15 mouse cellular contexts compared by ENCODE assay signal in the genomic region with DNA sequence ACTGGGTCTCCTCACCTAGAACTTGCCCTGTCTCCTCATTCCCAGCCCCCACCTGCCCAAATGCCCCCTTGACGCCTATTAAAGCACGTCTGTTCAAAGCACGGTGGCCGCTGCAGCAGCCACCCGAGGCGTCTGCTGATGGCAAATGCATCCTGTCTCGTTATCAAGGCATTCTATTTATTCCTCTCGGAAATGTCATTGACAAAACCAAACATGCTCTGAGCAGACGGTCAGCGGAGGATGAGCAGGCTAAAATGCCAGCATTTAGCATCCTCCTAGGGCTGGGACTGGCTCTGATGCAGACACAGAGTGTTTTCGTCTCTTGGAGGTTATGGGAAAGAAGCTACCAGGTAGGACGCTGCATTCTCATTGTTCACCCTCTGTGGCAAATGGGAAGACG. TPM values are rescaled to one million over a fixed set of nuclear protein-coding genes. Genes with fewer than 3 reads are reported as not detected.
DNase-seq lines count a peak whose midpoint lies in the region; ATAC-seq lines count a peak whose summit lies in the region.
"Had no signal": no experiment of that assay in that cellular context is flagged by ENCODE, and none has a peak within 500 bp of the region (broad histone marks: within the 10 kb centered on the region; RNA-seq: fewer than 3 reads in every experiment).

No protein-coding gene starts in this region.

- H3K27ac ChIP-seq in heart, embryonic 12.5 days (ENCODE audit: poor library complexity, severe bottlenecking), result no peak overlapping the region
- H3K27ac ChIP-seq: heart, embryonic 15.5 days; hindbrain, embryonic 15.5 days; lung, embryonic 15.5 days had no signal

- 0 out of 2 replicates have a peak overlapping the region, but pooled peaks have one; percentile 12 for H3K4me2 ChIP-seq in heart, embryonic 12.5 days
- H3K4me2 ChIP-seq: heart, embryonic 15.5 days; hindbrain, embryonic 15.5 days; lung, embryonic 15.5 days had no signal

- H3K4me1 ChIP-seq in heart, embryonic 12.5 days (replicated peaks), result peaks cover 8% of the 10 kb centered on the region
- H3K4me1 ChIP-seq: hindbrain, embryonic 15.5 days; lung, embryonic 15.5 days had no signal

- intact Hi-C loops in heart, postnatal 14 days (cut with DNase I), result no loop called here

- no peak for ATAC-seq in heart, embryonic 12.5 days (ENCODE audit: insufficient number of reproducible peaks, low FRiP score)

- no peaks in the 10 kb centered on the region for H3K9me3 ChIP-seq in heart, embryonic 12.5 days (replicated peaks)
- H3K9me3 ChIP-seq: heart, embryonic 15.5 days; hindbrain, embryonic 15.5 days; lung, embryonic 15.5 days had no signal

- no peaks in the 10 kb centered on the region for H3K27me3 ChIP-seq in heart, embryonic 12.5 days (replicated peaks)
- H3K27me3 ChIP-seq: heart, embryonic 15.5 days; hindbrain, embryonic 15.5 days; lung, embryonic 15.5 days had no signal

- H3K36me3 ChIP-seq in heart, embryonic 12.5 days, result peaks cover 23% of the 10 kb centered on the region

- no peak overlapping the region; the same call in 1 of the 2 replicates for H3K9ac ChIP-seq in heart, embryonic 12.5 days
- H3K9ac ChIP-seq: heart, embryonic 15.5 days; hindbrain, embryonic 15.5 days; lung, embryonic 15.5 days had no signal

- no peak for DNase-seq in heart, postnatal 14 days
- peak; percentile 69 for DNase-seq in brain, adult 2 months (ENCODE audit: low read depth, low spot score)
- peak; percentile 18 for DNase-seq in layer of hippocampus, adult 9-10 months (ENCODE audit: low spot score)
- peak; percentile 8 for DNase-seq in neural tube, embryonic 10.5 days (ENCODE audit: extremely low spot score, low spot score)
- DNase-seq in kidney, adult 8-10 months, result no peak
- DNase-seq in heart, adult 11 months, result no peak
- no peak for DNase-seq in liver
- DNase-seq: adrenal gland, adult 8-10 months; cerebellum, postnatal 10 days; kidney, adult 2 months; thymus, adult 18-20 months had no signal

- H3K4me3 ChIP-seq in heart, embryonic 12.5 days, result no peak overlapping the region
- H3K4me3 ChIP-seq: heart, embryonic 15.5 days; hindbrain, embryonic 15.5 days; lung, embryonic 15.5 days had no signal

- 47% methylated on average over 13 of the region's 13 CpGs for WGBS in heart, embryonic 12.5 days

RNA-seq across cellular contexts. Expression of gene Ankrd37, which starts 34.8 kb away (rescaled TPM):
- 13.4 and 15.9 TPM in 2 replicates for polyA plus RNA-seq in heart, embryonic 12.5 days (2016; fragmentation: Nextera tagmentation; extraction: Ambion mirVana)
- total RNA-seq in heart, postnatal 14 days (2021), result 10 to 100 TPM in 1 of 2 experiments, 1 to 10 TPM in 1; 10.0 to 10.7 TPM

RNA-seq across cellular contexts. Expression of gene Lrp2bp, which starts 41.2 kb away (rescaled TPM):
- 0.85 and 1.0 TPM in 2 replicates for polyA plus RNA-seq in heart, embryonic 12.5 days (2016; fragmentation: Nextera tagmentation; extraction: Ambion mirVana)
- total RNA-seq in heart, postnatal 14 days (2021), result 1 to 10 TPM; 1.3 to 2.3 TPM

Comparison
In these comparisons a context has a peak if more than half of its experiments do, and no peak if none do; other contexts are left out.
1. DNase-seq: peak in brain, adult 2 months (single experiment), layer of hippocampus, adult 9-10 months (single experiment) and neural tube, embryonic 10.5 days (single experiment); none in heart, postnatal 14 days (0 of 2), kidney, adult 8-10 months (0 of 2), heart, adult 11 months (single experiment) and liver (single experiment).